Mouse (Mus musculus) heart, postnatal 0 days (tissue): ENCODE data around the gene Klhl32.

Experiments
- CTCF ChIP-seq: IDR thresholded peaks from 2 replicates; pipeline ENCODE4 v1.5.1; 2016; ENCODE audit warnings: antibody characterized with exemption, control low read depth, low read depth
- EP300 ChIP-seq: IDR thresholded peaks from 2 replicates; pipeline ENCODE4 v1.6.1; 2016; ENCODE audit warnings: antibody characterized with exemption, low read depth

DNA sequence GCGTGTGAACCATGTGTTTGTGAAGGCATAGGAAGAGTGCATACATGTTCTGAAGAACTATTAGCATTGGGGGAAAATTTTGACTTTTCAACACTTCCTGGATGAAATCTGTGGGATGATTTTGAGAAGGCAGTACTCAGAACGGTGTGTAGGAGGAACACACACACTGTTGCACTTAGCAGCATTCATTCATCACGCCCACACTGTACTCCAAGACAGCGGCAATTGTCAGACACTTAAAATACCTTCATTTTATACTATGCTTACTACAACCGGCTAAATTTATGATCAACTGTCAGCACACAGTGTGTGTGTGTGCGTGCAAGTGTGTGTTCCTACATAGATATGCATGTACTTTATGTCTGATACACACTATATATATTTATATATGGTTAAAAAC lies 113.8 kb downstream of the Klhl32 start:
- TF ChIP-seq CTCF (no peak), EP300 (no peak)
